Comparison of ENCODE assay signal across 8 mouse cellular contexts in the genomic region with DNA sequence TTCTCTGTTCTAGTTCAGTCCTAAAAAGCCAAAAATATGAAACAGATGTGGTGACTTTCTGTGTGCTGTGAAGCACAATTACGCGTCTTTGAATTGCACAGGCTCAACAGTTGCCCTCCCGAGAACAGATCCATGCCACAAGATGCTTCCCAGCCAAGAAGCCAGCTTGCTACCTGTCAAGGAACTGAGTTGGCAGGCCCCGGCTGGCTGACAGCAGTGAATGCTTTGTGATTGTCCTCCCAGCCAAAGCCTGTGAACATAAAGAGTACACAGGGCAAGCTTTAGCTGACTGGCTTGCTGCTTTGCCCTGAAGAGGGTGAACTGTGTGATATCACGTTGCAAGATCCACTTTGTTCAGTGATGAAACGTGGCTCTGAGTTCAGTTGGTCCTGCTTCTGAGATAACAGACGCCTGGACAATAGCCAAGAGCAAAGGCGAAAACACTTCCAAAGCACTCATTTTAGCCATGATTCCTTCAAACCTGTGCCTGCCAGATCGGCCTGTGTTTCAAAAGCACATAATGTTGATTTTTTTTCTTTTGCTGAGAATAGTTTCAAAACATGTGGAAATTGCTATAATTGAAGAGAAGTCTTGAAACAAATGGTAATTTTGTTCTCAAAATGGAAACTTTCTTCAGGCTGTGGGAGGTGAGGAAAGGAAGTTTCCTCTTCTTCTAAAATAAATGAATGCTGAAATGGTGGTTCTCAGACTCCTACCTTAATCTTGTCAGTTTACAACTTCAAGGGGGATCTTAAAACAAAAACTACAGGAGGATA.
DNase-seq lines count a peak whose midpoint lies in the region; ATAC-seq and TF ChIP-seq lines count a peak whose summit lies in the region.

No protein-coding gene starts in this region.

- no peak overlapping the region for H3K4me3 ChIP-seq in hindbrain, embryonic 11.5 days (ENCODE audit: low read depth, low read length)
- H3K4me3 ChIP-seq in hindbrain, embryonic 13.5 days, result no peak overlapping the region
- H3K4me3 ChIP-seq in embryonic facial prominence, embryonic 13.5 days, result no peak overlapping the region
- H3K4me3 ChIP-seq in liver, postnatal 0 days (ENCODE audit: low read depth, low read length), result no peak overlapping the region

- no peaks in the 10 kb centered on the region for H3K4me1 ChIP-seq in hindbrain, embryonic 11.5 days (replicated peaks; ENCODE audit: control insufficient read depth, insufficient read depth, low read length)
- no peaks in the 10 kb centered on the region for H3K4me1 ChIP-seq in hindbrain, embryonic 13.5 days (replicated peaks)
- H3K4me1 ChIP-seq in embryonic facial prominence, embryonic 13.5 days, result peaks cover 10% of the 10 kb centered on the region
- no peaks in the 10 kb centered on the region for H3K4me1 ChIP-seq in liver, postnatal 0 days (ENCODE audit: insufficient read depth)

- peak; percentile 15 for DNase-seq in hindbrain, embryonic 11.5 days (ENCODE audit: low spot score)
- peak; percentile 10 to 19 for DNase-seq in left cerebral cortex, adult 8-10 months (ENCODE audit: low spot score in 2 of 2)
- peak; percentile 42 to 64 for DNase-seq in right cerebral cortex, postnatal 10 days (ENCODE audit: low spot score in 2 of 2)
- no peak for DNase-seq in thymus, postnatal 0 days (ENCODE audit: low spot score)
- DNase-seq in liver, postnatal 0 days, result no peak

- H3K9me3 ChIP-seq in hindbrain, embryonic 11.5 days (ENCODE audit: control insufficient read depth, low read length), result no peaks in the 10 kb centered on the region
- no peaks in the 10 kb centered on the region for H3K9me3 ChIP-seq in hindbrain, embryonic 13.5 days
- no peaks in the 10 kb centered on the region for H3K9me3 ChIP-seq in embryonic facial prominence, embryonic 13.5 days
- H3K9me3 ChIP-seq in liver, postnatal 0 days (ENCODE audit: low read length), result no peaks in the 10 kb centered on the region

- no peak overlapping the region for H3K27ac ChIP-seq in hindbrain, embryonic 11.5 days (ENCODE audit: low read depth, low read length)
- no peak overlapping the region for H3K27ac ChIP-seq in hindbrain, embryonic 13.5 days
- H3K27ac ChIP-seq in embryonic facial prominence, embryonic 13.5 days, result peak overlapping the region; percentile 8; the same call in 1 of the 2 replicates
- no peak overlapping the region for H3K27ac ChIP-seq in liver, postnatal 0 days (ENCODE audit: low read depth)

- no peak for TF ChIP-seq EP300 in liver, postnatal 0 days (IDR thresholded peaks at IDR 0.05; ENCODE audit: low read depth)

- no peak for ATAC-seq in hindbrain, embryonic 11.5 days (ENCODE audit: low FRiP score)
- ATAC-seq in hindbrain, embryonic 13.5 days (ENCODE audit: low FRiP score), result no peak; the same call in 1 of the 2 replicates
- ATAC-seq in embryonic facial prominence, embryonic 13.5 days (ENCODE audit: insufficient number of reproducible peaks, insufficient read depth, low FRiP score, low TSS enrichment, low read depth), result no peak
- no peak for ATAC-seq in liver, postnatal 0 days
- ATAC-seq in inflammation-experienced regulatory T-cells, adult 6 months, result no peak

- no peak for TF ChIP-seq CTCF in liver, postnatal 0 days (IDR thresholded peaks at IDR 0.05; ENCODE audit: low read depth)

- no peaks in the 10 kb centered on the region for H3K27me3 ChIP-seq in hindbrain, embryonic 11.5 days (ENCODE audit: control insufficient read depth, insufficient read depth, low read length)
- H3K27me3 ChIP-seq in hindbrain, embryonic 13.5 days, result no peaks in the 10 kb centered on the region
- H3K27me3 ChIP-seq in embryonic facial prominence, embryonic 13.5 days, result 0 out of 2 replicates have a peak, but pooled peaks cover 3% of the 10 kb centered on the region
- no peaks in the 10 kb centered on the region for H3K27me3 ChIP-seq in liver, postnatal 0 days (ENCODE audit: insufficient read depth, low read length)

- no peak overlapping the region for H3K4me2 ChIP-seq in hindbrain, embryonic 11.5 days (replicated peaks; ENCODE audit: low read depth, low read length)
- H3K4me2 ChIP-seq in hindbrain, embryonic 13.5 days, result no peak overlapping the region
- peak overlapping the region; percentile 36 for H3K4me2 ChIP-seq in embryonic facial prominence, embryonic 13.5 days
- H3K4me2 ChIP-seq in liver, postnatal 0 days (ENCODE audit: low read depth, low read length), result no peak overlapping the region

- H3K36me3 ChIP-seq in hindbrain, embryonic 11.5 days (ENCODE audit: control insufficient read depth, insufficient read depth, low read length), result no peaks in the 10 kb centered on the region
- H3K36me3 ChIP-seq in hindbrain, embryonic 13.5 days, result no peaks in the 10 kb centered on the region
- no peaks in the 10 kb centered on the region for H3K36me3 ChIP-seq in embryonic facial prominence, embryonic 13.5 days
- H3K36me3 ChIP-seq in liver, postnatal 0 days (replicated peaks; ENCODE audit: insufficient read depth, low read length), result no peaks in the 10 kb centered on the region

- no peak overlapping the region for H3K9ac ChIP-seq in hindbrain, embryonic 11.5 days (ENCODE audit: low read depth, low read length)
- no peak overlapping the region for H3K9ac ChIP-seq in hindbrain, embryonic 13.5 days
- H3K9ac ChIP-seq in embryonic facial prominence, embryonic 13.5 days, result no peak overlapping the region
- H3K9ac ChIP-seq in liver, postnatal 0 days (replicated peaks), result no peak overlapping the region

- WGBS in hindbrain, embryonic 11.5 days, result 47% methylated on average over 9 of the region's 9 CpGs
- 52% methylated on average over 9 of the region's 9 CpGs for WGBS in hindbrain, embryonic 13.5 days
- WGBS in embryonic facial prominence, embryonic 13.5 days, result 18% methylated on average over 9 of the region's 9 CpGs
- 56% methylated on average over 9 of the region's 9 CpGs for WGBS in liver, postnatal 0 days (ENCODE audit: insufficient replicate concordance)

Comparison
In these comparisons a context has a peak if more than half of its experiments do, and no peak if none do; other contexts are left out.
1. DNase-seq: peak in hindbrain, embryonic 11.5 days (single experiment), left cerebral cortex, adult 8-10 months (2 of 2) and right cerebral cortex, postnatal 10 days (2 of 2); none in thymus, postnatal 0 days (single experiment) and liver, postnatal 0 days (single experiment).